Mouse (Mus musculus) MN1 (cell line): ENCODE data around the gene Esr1.

ENCODE experiments used
- DNase-seq: peaks from one replicate; pipeline ENCODE4 v3.0.0-alpha.2; 2016; ENCODE audit warnings: low spot score

Gene Esr1

GRCm38 (mm10) chr10:4977374-4977773, 366.0 kb downstream of the Esr1 start:
- no peak for DNase-seq

DNA sequence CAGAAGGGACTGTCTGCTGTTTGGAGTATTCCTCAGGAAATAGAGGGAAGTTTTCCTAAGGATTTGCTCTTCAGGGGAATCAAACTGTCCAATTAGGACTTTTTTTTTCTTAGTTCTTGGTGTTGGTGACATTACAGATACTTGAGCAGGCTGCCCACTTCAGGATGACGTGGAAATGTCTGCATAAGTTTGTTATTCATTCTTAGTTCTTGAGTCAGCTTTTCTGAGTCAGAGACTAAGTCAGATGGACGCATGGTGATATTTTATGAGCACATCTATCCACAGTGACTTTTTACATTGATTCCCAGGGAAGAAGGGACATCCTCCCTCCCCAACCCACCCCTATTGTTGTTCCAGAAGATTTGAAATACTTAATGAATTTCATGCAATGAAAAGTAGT, 372.5 kb downstream of the Esr1 start:
- no peak for DNase-seq

DNA sequence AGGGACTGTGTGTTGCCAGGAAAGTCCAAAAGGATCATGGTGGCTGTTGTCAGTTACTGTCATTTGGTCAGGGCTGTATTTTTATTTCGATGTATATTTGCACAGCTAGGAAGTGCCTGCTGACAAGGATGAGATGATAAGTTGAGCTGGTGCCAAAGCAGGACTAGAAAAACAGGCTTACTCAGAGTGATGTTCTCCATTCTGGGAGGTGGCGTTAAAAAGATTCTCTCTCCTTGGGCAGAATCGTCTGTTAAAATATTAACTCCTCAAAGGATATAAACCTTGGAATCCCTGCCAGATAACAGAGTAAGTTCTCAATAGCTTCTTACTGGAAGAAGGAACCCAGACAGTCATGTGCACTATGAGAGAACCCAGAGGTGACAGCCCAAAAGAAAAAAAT, 382.4 kb downstream of the Esr1 start:
- no peak for DNase-seq

DNA sequence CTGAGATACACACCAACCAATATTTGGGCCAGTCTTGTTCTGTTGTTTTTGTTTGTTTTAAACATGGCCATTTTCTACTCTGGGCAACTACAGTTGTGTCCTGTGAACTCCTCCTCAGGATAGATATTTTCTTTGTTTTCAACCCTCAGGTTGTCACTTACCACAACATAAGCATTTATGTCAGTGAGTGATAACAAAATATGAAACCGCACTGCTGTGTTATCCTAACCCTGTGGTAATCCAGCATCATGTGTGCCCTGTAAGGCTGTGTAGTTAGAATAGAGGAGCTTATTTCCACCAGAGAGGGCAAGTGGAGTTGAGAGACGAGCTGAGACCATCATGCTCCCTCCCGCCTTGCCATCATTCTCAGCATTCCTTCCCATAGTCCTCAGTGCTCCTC, 385.2 kb downstream of the Esr1 start:
- no peak for DNase-seq

DNA sequence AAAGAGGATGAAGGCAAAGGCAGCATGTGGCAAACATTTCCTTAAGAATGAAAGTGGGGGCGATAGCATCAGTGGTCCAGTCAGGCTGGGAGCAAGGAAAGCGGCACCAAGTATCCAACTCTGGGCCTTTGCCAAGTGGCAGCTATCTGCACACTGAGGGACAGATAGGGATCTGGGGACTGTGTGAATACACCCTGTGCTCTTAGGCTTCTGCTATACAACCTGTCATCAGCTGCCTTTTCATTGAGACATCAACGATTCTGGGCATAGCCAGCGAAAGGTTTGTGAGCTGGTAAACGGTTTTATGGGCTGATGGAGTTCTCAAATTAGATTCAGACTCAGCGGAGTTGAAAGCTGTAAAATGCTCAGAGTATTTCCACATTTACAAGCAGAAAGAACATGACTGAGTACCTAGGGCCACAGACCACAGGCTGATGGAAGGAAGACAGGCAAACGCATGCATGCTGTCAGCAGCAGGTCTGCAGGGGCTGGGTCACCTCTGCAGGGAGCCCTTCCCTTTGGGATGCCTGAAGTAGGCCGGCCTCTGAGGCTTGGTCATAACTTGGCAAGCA, 397.5 kb downstream of the Esr1 start:
- DNase-seq = no peak

GRCm38 (mm10) chr10:5012004-5012403, 400.6 kb downstream of the Esr1 start:
- DNase-seq = no peak

- no peak for DNase-seq
These were observed 403.6 kb downstream of the Esr1 start for GRCm38 (mm10) chr10:5014976-5015375.

DNA sequence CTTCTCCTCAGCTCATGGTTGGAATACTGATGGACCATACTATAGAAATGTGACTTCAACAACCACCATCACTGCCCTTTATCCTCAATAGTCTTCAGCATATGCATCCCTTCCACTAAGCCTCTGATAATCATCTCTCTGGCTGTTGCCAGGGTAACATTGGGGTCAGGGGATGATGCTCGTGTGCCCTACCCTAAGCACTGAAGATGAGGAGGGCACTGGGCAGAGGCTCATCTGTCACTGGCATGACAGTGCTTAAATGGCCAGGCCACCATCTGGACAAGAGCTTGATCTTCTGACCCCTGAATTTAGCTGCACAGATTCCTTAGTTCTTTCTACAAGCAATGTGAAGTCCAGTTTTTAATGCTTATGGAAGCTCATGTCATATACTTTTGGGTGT, 405.8 kb downstream of the Esr1 start:
- no peak for DNase-seq

DNA sequence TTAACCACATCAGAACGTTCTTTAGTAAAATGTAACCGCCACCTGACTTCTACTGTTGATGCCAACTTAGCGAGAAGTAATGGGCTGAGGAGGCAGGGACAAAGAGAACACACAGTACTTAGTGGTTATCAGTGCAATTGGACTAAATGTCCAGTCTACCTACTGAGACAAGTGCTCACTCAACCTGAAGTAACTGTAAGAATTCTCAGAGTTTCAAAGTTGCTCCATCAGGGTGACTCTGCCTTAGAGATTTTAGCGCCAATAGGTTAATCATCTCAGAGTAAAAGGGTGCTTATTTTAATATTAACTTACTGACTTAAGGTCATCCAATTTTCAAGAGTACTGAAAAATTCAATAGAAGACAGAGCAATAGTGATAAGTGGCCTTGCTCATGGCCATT, 414.5 kb downstream of the Esr1 start:
- no peak for DNase-seq

DNA sequence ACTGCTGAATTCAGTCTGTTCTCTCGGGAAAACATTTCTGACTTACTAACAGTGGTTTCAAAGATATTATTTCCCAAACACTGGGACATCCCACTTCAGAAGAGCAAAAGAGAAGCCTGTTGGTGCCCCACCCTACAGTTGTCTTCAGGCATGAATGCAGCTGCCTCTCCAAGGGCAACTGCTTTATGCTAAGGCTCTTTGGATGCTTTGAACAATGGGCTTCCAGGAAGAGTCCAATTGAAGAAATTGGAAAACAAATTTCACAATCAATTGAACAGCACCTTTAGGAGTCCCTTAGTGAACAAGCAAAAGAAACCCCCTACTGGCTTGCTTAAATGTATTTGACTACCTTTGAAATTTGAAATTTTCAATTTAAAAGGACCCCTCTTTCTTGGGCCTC, 415.8 kb downstream of the Esr1 start:
- DNase-seq = no peak

- no peak for DNase-seq
These were observed 416.9 kb downstream of the Esr1 start for GRCm38 (mm10) chr10:5028301-5028700.

DNA sequence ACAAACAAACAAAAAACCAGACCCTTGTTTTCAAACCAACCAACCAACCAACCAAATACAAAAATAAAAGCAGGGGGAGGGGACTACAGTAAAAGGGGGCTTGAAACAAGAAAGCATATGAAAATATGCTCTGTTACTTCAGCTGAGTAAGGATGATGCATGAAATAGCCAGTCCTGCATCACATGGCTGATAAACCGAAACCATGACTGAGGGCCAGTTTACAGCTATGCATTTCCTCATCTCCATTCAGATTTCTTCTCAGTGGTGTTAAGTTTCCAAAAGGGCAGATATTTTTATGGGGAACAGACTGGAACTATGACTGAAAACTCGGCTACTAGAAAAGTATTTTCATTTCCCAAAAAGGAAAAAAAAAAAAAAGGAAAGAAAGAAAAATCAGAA, 417.8 kb downstream of the Esr1 start:
- no peak for DNase-seq

GRCm38 (mm10) chr10:5029883-5030282, 418.5 kb downstream of the Esr1 start:
- no peak for DNase-seq

GRCm38 (mm10) chr10:5032192-5033048, 421.0 kb downstream of the Esr1 start:
- DNase-seq = no peak

GRCm38 (mm10) chr10:5041254-5041653, 429.9 kb downstream of the Esr1 start:
- no peak for DNase-seq

DNA sequence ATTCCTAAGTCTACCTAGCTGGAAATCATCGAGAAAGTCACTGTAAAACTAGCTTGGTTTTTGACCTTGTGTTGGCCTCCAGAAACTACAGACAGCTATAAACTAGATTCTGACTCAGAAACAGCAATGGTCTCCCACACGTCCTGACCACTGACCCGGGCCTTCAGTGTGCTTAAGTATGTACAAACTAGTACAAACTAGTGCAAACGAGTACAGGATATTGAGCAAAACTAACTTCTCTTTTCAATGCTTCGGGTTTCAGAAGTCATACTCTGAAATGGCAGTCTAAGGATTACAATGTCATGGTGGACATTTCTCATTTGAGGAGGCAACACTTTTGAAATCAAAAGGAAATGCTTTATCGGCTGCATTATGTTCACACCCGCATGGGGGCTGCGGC, 433.1 kb downstream of the Esr1 start:
- DNase-seq = no peak

DNA sequence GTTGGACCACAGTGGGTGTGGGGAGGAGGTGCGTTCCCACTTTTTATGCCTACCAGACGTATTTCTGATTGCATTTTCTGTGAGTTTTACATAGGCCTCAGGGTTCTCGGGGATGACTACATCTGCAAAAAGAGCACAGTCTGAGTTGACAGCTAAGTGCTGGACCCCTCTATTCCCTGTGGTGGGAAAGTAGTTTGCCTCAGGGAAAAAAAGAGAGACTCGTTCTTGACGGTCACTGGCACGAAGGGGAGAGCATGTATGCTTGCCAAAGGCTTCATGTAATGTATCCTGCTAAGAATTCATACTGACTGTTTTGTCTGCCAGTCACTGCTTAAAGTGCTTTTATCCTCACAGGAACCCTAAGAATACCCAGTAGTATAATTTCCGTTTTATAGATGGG, 433.8 kb downstream of the Esr1 start:
- DNase-seq = no peak

DNA sequence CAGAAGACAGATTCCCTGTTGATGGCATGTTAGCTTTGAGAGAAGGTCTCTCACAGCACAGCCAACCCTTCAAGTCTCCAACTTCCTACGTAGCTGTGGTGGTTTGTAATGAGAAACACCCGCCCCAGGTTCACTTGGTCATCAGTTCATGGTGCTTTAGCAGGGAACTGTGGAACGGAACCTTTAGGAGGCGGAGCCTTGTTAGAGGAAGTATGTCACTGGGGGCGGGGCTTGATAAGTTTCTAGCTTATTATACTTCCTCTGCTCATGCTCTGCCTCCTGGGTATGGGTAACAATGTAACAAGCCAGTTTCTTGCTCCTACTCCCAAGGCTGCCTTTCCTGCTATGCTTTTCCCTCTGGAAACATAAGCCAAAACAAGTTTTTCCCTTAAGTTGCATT, 434.3 kb downstream of the Esr1 start:
- DNase-seq = no peak
